In the genomic region with DNA sequence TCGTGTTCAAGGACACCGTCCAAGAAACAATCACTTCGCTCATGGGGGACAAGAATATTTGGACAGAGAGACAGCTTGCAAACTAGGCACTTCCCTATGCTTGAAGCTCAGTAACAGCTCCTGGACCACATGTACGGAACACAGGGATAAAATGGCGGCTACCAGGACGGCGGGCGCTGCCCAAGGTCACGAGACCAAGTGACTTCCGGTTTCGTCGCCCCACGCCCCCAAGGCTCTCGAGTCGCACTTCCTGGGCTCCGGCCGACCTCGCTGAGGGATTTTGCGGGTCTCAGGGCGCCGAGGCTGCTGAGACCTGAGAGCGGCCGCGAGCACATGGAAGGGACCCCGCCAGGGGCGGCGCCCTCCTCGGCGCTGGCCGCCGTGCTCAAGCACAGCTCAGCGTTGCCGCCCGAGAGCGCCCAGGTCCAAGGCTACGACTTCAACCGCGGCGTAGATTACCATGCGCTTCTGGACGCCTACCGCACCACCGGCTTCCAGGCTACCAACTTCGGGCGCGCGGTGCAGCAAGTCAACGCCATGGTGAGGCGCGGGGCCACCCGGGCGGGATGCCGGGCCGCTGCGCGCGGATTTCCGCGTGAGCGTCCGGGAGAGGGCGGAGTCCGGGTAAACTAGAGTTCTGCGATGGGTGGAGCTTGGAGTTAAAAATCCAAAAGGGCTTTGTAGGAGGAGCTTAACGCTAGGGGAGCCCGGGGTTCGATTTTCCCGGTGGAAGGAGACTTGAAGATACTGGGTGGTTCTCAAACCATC, we compare ENCODE assay signal across 8 mouse cellular contexts. TPM values are rescaled to one million over a fixed set of nuclear protein-coding genes. Genes with fewer than 3 reads are reported as not detected.
DNase-seq lines count a peak whose midpoint lies in the region; ATAC-seq lines count a peak whose summit lies in the region.

A gene (plus strand): TSS at position 244 of the 768 bp plus-strand sequence.

- under 1% methylated on average over 68 of the region's 68 CpGs for WGBS in hindbrain, embryonic 10.5 days

- H3K27me3 ChIP-seq in hindbrain, embryonic 10.5 days (ENCODE audit: insufficient read depth, poor library complexity, severe bottlenecking) = no peaks in the 10 kb centered on the region

- H3K4me1 ChIP-seq in hindbrain, embryonic 10.5 days (replicated peaks) = peaks cover 30% of the 10 kb centered on the region

- H3K27ac ChIP-seq in hindbrain, embryonic 10.5 days = peak within 1 kb of the TSS; percentile 95

- peak; percentile 86 for DNase-seq in MEL-GATA-1-ER (ENCODE audit: extremely low read depth, low read depth)
- DNase-seq in cerebellum, adult 8-10 months = peak; percentile 88
- DNase-seq in hindbrain, embryonic 10.5 days (ENCODE audit: low spot score) = peak; percentile 91
- peak; percentile 84 to 90 for DNase-seq in layer of hippocampus, postnatal 10 days (ENCODE audit: low spot score in 2 of 2)
- peak; percentile 96 for DNase-seq in lung, postnatal 10 days
- DNase-seq in ovary, postnatal 36 days (ENCODE audit: low spot score) = peak; percentile 91
- DNase-seq in thymus, postnatal 25 days = peak; percentile 88

- peaks cover 51% of the 10 kb centered on the region for H3K36me3 ChIP-seq in hindbrain, embryonic 10.5 days

- peak; percentile 77 for ATAC-seq in frontal cortex, adult (ENCODE audit: low TSS enrichment)

- no peaks in the 10 kb centered on the region for H3K9me3 ChIP-seq in hindbrain, embryonic 10.5 days

- H3K4me3 ChIP-seq in hindbrain, embryonic 10.5 days = peak within 1 kb of the TSS; percentile 88

RNA-seq across cellular contexts. Expression of the gene that starts here (rescaled TPM):
- polyA plus RNA-seq in hindbrain, embryonic 10.5 days (2016; fragmentation: Nextera tagmentation; extraction: Ambion mirVana) = 73.7 and 75.2 TPM in 2 replicates
- total RNA-seq in layer of hippocampus, postnatal 10 days (2021) = 10 to 100 TPM; 59.9 to 72.1 TPM

Comparison
In these comparisons a context has a peak if more than half of its experiments do, and no peak if none do; other contexts are left out.
1. Peak in every context shown above with its lines: DNase-seq, ATAC-seq, H3K4me3 ChIP-seq and H3K27ac ChIP-seq.